Mouse (Mus musculus) E14TG2a.4 (cell line): ENCODE results near the gene Cmtm8.

ENCODE experiments used
- CTCF ChIP-seq: conservative IDR thresholded peaks from 2 replicates; pipeline ENCODE4 v1.5.1; 2014; ENCODE audit warnings: low read length
- POU5F1 ChIP-seq: IDR thresholded peaks from 2 replicates; pipeline ENCODE4 v1.6.1; 2014; ENCODE audit warnings: low read length, borderline replicate concordance

DNA sequence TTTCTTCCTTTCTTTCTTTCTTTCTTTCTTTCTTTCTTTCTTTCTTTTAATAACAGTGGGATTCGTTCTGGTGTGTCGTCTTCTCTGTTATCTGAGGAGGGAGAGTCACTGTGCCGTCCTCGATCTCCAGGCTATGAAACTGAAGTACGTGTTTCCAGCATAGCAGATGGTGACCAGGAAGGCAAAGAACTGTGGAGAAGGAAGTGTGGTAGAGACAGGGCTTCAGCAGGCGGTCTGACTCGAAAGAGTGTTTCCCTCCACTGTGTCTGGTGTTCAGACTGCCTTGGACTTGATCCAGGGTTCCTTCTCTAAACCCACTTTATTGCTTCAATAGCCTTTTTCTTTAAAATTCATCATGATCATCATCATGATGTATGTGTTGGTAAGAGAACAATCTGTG, 54.4 kb downstream of the Cmtm8 start:
- TF ChIP-seq CTCF (no peak), POU5F1 (no peak)
